Mouse (Mus musculus): ENCODE data around the gene Sarm1.

Sarm1 gene

GRCm38 (mm10) chr11:78462669-78463068 is 34.9 kb downstream of the Sarm1 start:
- Histone ChIP-seq H3K36me3 (ENCODE audit: control insufficient read depth, insufficient read depth, low read length, poor library complexity, severe bottlenecking) (no peaks in the 10 kb centered on the region), H3K27me3 (ENCODE audit: control insufficient read depth, insufficient read depth, low read length, poor library complexity, severe bottlenecking) (no peaks in the 10 kb centered on the region)
- no peak for DNase-seq (ENCODE audit: low read depth, low spot score)

- Histone ChIP-seq H3K36me3 (ENCODE audit: control insufficient read depth, insufficient read depth, low read length, poor library complexity, severe bottlenecking) (no peaks in the 10 kb centered on the region), H3K27me3 (ENCODE audit: control insufficient read depth, insufficient read depth, low read length, poor library complexity, severe bottlenecking) (no peaks in the 10 kb centered on the region)
- DNase-seq (ENCODE audit: low read depth, low spot score) = peak; percentile 32
Measured at GRCm38 (mm10) chr11:78461894-78462293, 35.7 kb downstream of the Sarm1 start.

GRCm38 (mm10) chr11:78458740-78459139 is 38.8 kb downstream of the Sarm1 start:
- DNase-seq (ENCODE audit: low read depth, low spot score) = no peak
- Histone ChIP-seq H3K27me3 (ENCODE audit: control insufficient read depth, insufficient read depth, low read length, poor library complexity, severe bottlenecking) (no peaks in the 10 kb centered on the region), H3K36me3 (ENCODE audit: control insufficient read depth, insufficient read depth, low read length, poor library complexity, severe bottlenecking) (no peaks in the 10 kb centered on the region)

DNA sequence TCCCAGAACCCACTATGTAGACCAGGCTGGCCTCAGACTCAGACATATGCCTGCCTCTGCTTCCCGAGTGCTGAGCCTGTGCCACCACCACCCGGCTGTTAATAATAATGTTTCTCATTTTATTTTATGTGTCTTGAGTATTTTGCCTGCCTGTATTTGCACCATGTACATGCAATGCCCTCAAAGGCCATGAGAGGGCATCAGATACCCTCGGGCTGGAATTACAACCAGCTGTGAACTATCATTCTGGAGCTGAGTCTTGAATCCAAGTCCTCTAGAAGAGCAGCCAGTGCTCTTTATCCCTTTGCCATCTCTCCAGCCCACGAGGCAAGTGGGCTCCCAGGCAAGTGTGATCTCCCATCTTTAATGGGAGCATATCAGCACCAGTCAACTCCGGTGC is 42.2 kb downstream of the Sarm1 start:
- Histone ChIP-seq H3K27me3 (ENCODE audit: control insufficient read depth, insufficient read depth, low read length, poor library complexity, severe bottlenecking) (no peaks in the 10 kb centered on the region), H3K36me3 (ENCODE audit: control insufficient read depth, insufficient read depth, low read length, poor library complexity, severe bottlenecking) (no peaks in the 10 kb centered on the region)
- DNase-seq (ENCODE audit: low read depth, low spot score) = peak; percentile 54

DNA sequence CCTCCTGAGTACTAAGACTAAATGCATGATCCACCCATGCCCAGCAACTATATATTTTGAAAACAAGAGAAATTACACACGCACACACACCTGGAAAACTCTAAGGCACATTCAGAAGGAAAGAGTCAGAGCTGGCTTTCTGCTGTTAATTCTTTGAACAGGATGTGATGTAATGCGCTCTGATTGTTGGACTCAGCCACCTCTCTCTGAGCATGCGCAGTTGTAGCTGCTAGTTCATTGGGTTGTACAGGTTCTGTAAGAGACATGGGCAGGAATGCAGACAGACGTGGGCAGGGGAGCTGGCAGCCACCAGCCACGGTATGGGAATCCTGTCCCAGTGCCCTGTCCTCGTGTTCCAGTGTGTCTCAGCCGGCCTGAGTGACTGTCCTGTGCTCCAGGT is 43.3 kb downstream of the Sarm1 start:
- no peak for DNase-seq (ENCODE audit: low read depth, low spot score)
- Histone ChIP-seq H3K36me3 (ENCODE audit: control insufficient read depth, insufficient read depth, low read length, poor library complexity, severe bottlenecking) (no peaks in the 10 kb centered on the region), H3K27me3 (ENCODE audit: control insufficient read depth, insufficient read depth, low read length, poor library complexity, severe bottlenecking) (no peaks in the 10 kb centered on the region)

GRCm38 (mm10) chr11:78453675-78454074 is 43.9 kb downstream of the Sarm1 start:
- peak; percentile 86 for DNase-seq (ENCODE audit: low read depth, low spot score)
- Histone ChIP-seq H3K27me3 (ENCODE audit: control insufficient read depth, insufficient read depth, low read length, poor library complexity, severe bottlenecking) (no peaks in the 10 kb centered on the region), H3K36me3 (ENCODE audit: control insufficient read depth, insufficient read depth, low read length, poor library complexity, severe bottlenecking) (no peaks in the 10 kb centered on the region)

DNA sequence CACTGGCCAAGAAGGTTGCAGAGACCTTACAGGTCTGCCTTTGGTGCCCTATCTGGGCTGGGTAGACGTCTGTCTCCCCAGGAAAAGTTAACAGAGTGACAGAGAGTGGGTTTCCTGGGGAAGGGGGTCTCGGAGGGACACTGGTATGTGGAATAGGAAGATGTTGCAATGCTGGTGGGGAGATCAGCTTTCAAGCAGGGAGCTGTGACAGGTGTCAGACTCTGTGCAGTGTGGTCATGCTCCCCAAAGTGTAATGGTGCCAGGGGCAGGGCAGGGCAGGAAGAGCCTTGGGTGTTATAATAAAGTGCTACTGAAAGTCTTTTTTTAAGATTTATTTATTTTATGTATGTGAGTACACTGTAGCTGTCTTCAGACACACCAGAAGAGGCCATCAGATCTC is 47.2 kb downstream of the Sarm1 start:
- Histone ChIP-seq H3K27me3 (ENCODE audit: control insufficient read depth, insufficient read depth, low read length, poor library complexity, severe bottlenecking) (no peaks in the 10 kb centered on the region), H3K36me3 (ENCODE audit: control insufficient read depth, insufficient read depth, low read length, poor library complexity, severe bottlenecking) (no peaks in the 10 kb centered on the region)
- no peak for DNase-seq (ENCODE audit: low read depth, low spot score)

DNA sequence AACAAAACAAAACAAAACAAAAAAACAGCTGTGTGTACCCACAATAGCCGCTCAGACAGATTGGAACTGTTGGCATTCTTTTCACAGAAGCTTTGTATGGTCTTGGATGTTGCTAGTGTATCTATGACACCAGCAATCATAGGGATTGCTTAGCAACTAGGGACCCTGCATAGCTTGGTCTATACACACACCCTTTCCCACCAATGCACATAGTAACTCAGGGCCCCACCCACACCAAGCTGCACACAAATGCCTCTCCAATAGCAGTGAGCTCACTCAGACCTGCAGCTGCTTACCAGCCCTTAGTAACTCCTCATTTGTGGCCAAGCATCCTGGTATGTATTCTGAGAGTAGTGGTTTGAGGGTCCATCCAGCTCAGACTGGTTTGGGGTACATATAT is 49.3 kb downstream of the Sarm1 start:
- Histone ChIP-seq H3K27me3 (ENCODE audit: control insufficient read depth, insufficient read depth, low read length, poor library complexity, severe bottlenecking) (no peaks in the 10 kb centered on the region), H3K36me3 (ENCODE audit: control insufficient read depth, insufficient read depth, low read length, poor library complexity, severe bottlenecking) (no peaks in the 10 kb centered on the region)
- DNase-seq (ENCODE audit: low read depth, low spot score) = no peak

DNA sequence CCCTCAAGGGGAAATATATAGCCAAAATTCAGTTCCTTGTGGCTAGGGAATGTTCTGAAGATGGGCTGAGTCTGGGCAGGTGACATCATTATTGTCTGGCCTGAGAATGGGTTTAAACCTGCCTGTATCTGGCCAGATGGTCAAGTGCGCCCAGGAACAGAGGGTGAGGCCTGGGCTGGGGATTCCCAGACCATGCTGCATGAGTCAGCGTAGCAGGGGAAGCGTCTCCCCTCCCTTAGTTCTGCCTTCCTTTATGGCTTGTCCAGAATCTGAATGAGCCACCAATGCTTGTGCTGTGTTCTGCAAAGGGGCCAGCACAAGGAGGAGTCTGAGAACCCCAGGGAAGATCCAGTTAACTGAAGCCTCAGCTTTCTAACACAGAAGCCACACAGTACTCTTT is 50.4 kb downstream of the Sarm1 start:
- DNase-seq (ENCODE audit: low read depth, low spot score) = no peak
- no peaks in the 10 kb centered on the region for H3K27me3 ChIP-seq (ENCODE audit: control insufficient read depth, insufficient read depth, low read length, poor library complexity, severe bottlenecking)

GRCm38 (mm10) chr11:78443115-78443514 is 54.4 kb downstream of the Sarm1 start:
- H3K27me3 ChIP-seq (ENCODE audit: control insufficient read depth, insufficient read depth, low read length, poor library complexity, severe bottlenecking) = no peaks in the 10 kb centered on the region
- DNase-seq (ENCODE audit: low read depth, low spot score) = no peak
- H3K36me3 ChIP-seq (ENCODE audit: control insufficient read depth, insufficient read depth, low read length, poor library complexity, severe bottlenecking) = no peaks in the 10 kb centered on the region

More for the DNA sequence above, 50.4 kb downstream of the Sarm1 start:
- H3K36me3 ChIP-seq (ENCODE audit: control insufficient read depth, insufficient read depth, low read length, poor library complexity, severe bottlenecking) = no peaks in the 10 kb centered on the region

DNA sequence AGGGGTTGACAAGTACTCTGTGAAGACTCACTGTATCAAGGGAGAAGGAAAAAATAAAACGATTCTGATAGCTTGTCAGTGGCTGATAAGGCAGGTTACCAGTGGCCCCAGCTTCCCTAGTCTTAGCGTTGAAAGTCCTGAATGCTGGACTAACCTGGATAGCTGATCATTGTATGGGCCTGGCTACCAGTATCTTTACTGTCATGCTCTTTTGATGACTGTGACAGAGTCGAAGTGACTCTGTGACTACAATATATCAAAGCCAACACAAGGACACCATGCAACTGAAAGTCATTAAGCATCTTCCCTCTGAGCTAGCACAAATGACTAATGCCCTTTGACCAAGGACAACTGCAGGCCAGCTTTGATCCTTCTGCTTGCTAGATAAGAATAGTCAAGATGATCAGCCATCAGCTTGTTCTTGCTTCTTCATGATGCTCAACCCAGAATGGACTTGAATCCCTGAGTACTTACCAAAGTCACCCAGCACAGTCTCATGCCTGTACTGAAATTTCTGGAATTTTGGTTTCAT is 59.1 kb downstream of the Sarm1 start:
- DNase-seq (ENCODE audit: low read depth, low spot score) = no peak
- Histone ChIP-seq H3K27me3 (ENCODE audit: control insufficient read depth, insufficient read depth, low read length, poor library complexity, severe bottlenecking) (no peaks in the 10 kb centered on the region), H3K36me3 (ENCODE audit: control insufficient read depth, insufficient read depth, low read length, poor library complexity, severe bottlenecking) (no peaks in the 10 kb centered on the region)

DNA sequence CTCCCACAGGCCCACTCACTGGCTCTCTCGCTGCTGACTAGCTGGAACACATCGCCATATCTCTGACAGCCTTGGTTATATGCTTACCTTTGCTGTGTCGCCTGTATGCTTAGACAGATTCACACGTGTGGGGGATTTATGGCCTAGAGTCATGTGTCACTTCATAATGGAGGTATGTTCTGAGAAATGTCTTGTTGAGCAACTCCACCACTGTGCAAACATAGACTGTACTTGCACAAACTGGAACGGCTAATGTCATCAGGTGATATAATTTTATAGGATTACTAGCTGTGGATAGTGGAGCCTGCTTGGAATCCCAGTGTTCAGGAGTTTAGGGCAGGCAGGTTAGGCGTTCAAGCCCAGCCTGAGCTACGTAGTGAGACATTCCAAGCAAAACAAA is 60.4 kb downstream of the Sarm1 start:
- H3K27me3 ChIP-seq (ENCODE audit: control insufficient read depth, insufficient read depth, low read length, poor library complexity, severe bottlenecking) = no peaks in the 10 kb centered on the region
- no peak for DNase-seq (ENCODE audit: low read depth, low spot score)
- H3K36me3 ChIP-seq (ENCODE audit: control insufficient read depth, insufficient read depth, low read length, poor library complexity, severe bottlenecking) = no peaks in the 10 kb centered on the region

- Histone ChIP-seq H3K36me3 (ENCODE audit: control insufficient read depth, insufficient read depth, low read length, poor library complexity, severe bottlenecking) (no peaks in the 10 kb centered on the region), H3K27me3 (ENCODE audit: control insufficient read depth, insufficient read depth, low read length, poor library complexity, severe bottlenecking) (no peaks in the 10 kb centered on the region)
- DNase-seq (ENCODE audit: low read depth, low spot score) = peak; percentile 49
Measured at GRCm38 (mm10) chr11:78435776-78436349, 61.7 kb downstream of the Sarm1 start.

DNA sequence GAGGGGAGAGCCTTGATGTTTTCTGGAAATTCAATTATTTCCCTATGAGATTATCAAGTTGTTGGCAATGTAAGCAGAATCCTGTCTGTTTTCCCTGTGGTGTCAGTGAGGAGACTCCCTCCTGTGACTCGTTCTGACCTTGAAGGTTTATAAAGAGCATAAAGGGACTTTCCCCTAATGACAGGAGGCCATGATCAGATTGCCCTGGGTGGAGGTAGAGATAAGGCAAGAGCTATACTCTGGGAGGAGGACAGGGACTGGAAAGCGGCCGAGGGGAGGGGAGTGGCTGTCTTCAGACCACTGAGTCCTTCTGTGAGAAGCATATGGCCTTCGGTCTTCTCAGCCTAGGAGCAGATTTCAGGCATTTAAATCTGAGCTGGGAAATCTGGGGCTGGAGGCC is 63.5 kb downstream of the Sarm1 start:
- H3K36me3 ChIP-seq (ENCODE audit: control insufficient read depth, insufficient read depth, low read length, poor library complexity, severe bottlenecking) = no peaks in the 10 kb centered on the region

GRCm38 (mm10) chr11:78431176-78431575 is 66.4 kb downstream of the Sarm1 start:
- Histone ChIP-seq H3K27me3 (ENCODE audit: control insufficient read depth, insufficient read depth, low read length, poor library complexity, severe bottlenecking) (no peaks in the 10 kb centered on the region), H3K36me3 (ENCODE audit: control insufficient read depth, insufficient read depth, low read length, poor library complexity, severe bottlenecking) (no peaks in the 10 kb centered on the region)
- DNase-seq (ENCODE audit: low read depth, low spot score) = no peak

More for the DNA sequence above, 63.5 kb downstream of the Sarm1 start:
- no peak for DNase-seq (ENCODE audit: low read depth, low spot score)
- no peaks in the 10 kb centered on the region for H3K27me3 ChIP-seq (ENCODE audit: control insufficient read depth, insufficient read depth, low read length, poor library complexity, severe bottlenecking)
